Mouse (Mus musculus) c-Kit-negative CD71-positive TER-119-positive erythroid progenitor cells, embryonic 14.5 days (primary cell): ENCODE measurements around the gene Bloc1s2.

ENCODE experiments used
- DNase-seq: peaks from one replicate; pipeline ENCODE4 v3.0.0-alpha.2; 2013; ENCODE audit warnings: low read depth, low spot score

Gene Bloc1s2

GRCm38 (mm10) chr19:44145702-44146567 lies at the start of gene Bloc1s2:
Gene Bloc1s2, minus strand, starts transcription at chr19:44146446.
- peak; percentile 71 for DNase-seq

GRCm38 (mm10) chr19:44195138-44195537 lies 48.9 kb upstream of the Bloc1s2 start:
- peak; percentile 4 for DNase-seq

GRCm38 (mm10) chr19:44193906-44194305 lies 47.7 kb upstream of the Bloc1s2 start:
- DNase-seq, result no peak

- DNase-seq, result no peak
These were observed 46.1 kb upstream of the Bloc1s2 start, which contains the start of gene Pkd2l1 for GRCm38 (mm10) chr19:44192342-44192741. Gene Pkd2l1, minus strand, starts transcription at chr19:44192442.

- no peak for DNase-seq
These were observed 42.8 kb upstream of the Bloc1s2 start for GRCm38 (mm10) chr19:44189056-44189455.

- no peak for DNase-seq
These were observed 37.7 kb upstream of the Bloc1s2 start for GRCm38 (mm10) chr19:44183968-44184367.

- DNase-seq, result no peak
These were observed 34.3 kb upstream of the Bloc1s2 start for GRCm38 (mm10) chr19:44180502-44180901.

GRCm38 (mm10) chr19:44176741-44177140 lies 30.5 kb upstream of the Bloc1s2 start:
- no peak for DNase-seq

- no peak for DNase-seq
These were observed 28.6 kb upstream of the Bloc1s2 start for GRCm38 (mm10) chr19:44174835-44175234.

GRCm38 (mm10) chr19:44161515-44161914 lies 15.3 kb upstream of the Bloc1s2 start:
- no peak for DNase-seq

GRCm38 (mm10) chr19:44159386-44159785 lies 13.1 kb upstream of the Bloc1s2 start:
- no peak for DNase-seq

- DNase-seq, result no peak
These were observed 10.8 kb upstream of the Bloc1s2 start for GRCm38 (mm10) chr19:44157005-44157404.

GRCm38 (mm10) chr19:44153781-44154180 lies 7.5 kb upstream of the Bloc1s2 start:
- DNase-seq, result no peak

- no peak for DNase-seq
These were observed 2.7 kb upstream of the Bloc1s2 start for GRCm38 (mm10) chr19:44148991-44149390.

GRCm38 (mm10) chr19:44148345-44148744 lies 2.1 kb upstream of the Bloc1s2 start:
- DNase-seq, result no peak

GRCm38 (mm10) chr19:44146951-44147350 lies 705 bp upstream of the Bloc1s2 start:
- DNase-seq, result no peak

GRCm38 (mm10) chr19:44146568-44146879 lies 278 bp upstream of the Bloc1s2 start:
- DNase-seq, result no peak

GRCm38 (mm10) chr19:44144366-44144765 lies 1.9 kb downstream of the Bloc1s2 start:
- DNase-seq, result no peak

GRCm38 (mm10) chr19:44135960-44136485 lies 10.2 kb downstream of the Bloc1s2 start:
- peak; percentile 11 for DNase-seq

GRCm38 (mm10) chr19:44135072-44135959 lies 10.9 kb downstream of the Bloc1s2 start, which contains the start of gene Cwf19l1:
Gene Cwf19l1, minus strand, starts transcription at chr19:44135876.
- DNase-seq, result peak; percentile 82

GRCm38 (mm10) chr19:44132917-44133316 lies 13.3 kb downstream of the Bloc1s2 start:
- DNase-seq, result no peak

- DNase-seq, result no peak
These were observed 17.7 kb downstream of the Bloc1s2 start for GRCm38 (mm10) chr19:44128560-44128959.
